Mouse (Mus musculus): ENCODE data around the gene Plekhg1.

DNA sequence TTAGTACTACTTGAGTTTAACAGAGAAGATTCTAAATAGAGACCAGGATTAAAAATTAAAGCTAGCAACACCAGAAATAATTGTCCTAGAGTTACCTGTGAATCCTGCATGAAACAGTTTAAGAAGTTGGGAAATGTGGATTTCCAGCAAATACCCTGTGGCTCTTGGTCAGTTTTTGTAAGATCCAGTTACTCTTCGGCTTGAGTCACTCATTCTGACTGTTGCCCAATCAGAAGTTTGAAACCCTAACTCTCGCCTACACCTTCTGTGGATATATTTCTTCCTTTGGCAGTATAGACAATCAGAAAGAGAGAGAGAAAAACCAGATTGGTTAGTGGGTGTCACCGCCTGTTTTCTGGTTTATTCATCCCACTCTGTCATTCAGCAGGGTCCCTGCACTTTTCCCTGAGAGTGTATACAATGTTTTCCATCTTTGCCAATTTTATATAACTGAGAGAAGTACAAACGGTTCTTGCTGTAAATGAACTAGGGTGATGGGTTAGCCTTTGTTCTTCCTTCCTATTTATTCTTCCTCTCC is 187.9 kb downstream of the Plekhg1 start:
- no peak for TF ChIP-seq CTCF (IDR thresholded peaks at IDR 0.05; ENCODE audit: low read depth)
- no peak for TF ChIP-seq EP300 (IDR thresholded peaks at IDR 0.05; ENCODE audit: low read depth)
